Mouse (Mus musculus) limb, embryonic 14.5 days (tissue): ENCODE data around the gene Fam20a. TPM values are rescaled to one million over a fixed set of nuclear protein-coding genes. Genes with fewer than 3 reads are reported as not detected.
A peak's percentile ranks its signal among the peaks of the same experiment; 100 is the strongest.

Experiments used
- ATAC-seq: fragments of 200-750 bp; cut with Nextera tagmentation; 2 replicates; pipeline ENCODE4 v1.8.0; 2017; ENCODE audit warnings: low read depth, moderate number of reproducible peaks, moderate TSS enrichment; ENCODE audit not compliant: low FRiP score
- DNase-seq: peaks from one replicate; pipeline ENCODE4 v3.0.0-alpha.2; 2015; ENCODE audit warnings: low spot score
- H3K27ac ChIP-seq: fragments of 300-500 bp; sonication (generic); replicated peaks from 2 replicates; pipeline ENCODE4 v1.5.1; 2014; ENCODE audit warnings: low read depth, mild to moderate bottlenecking, low read length, moderate library complexity, mixed read lengths
- H3K27me3 ChIP-seq: fragments of 300-500 bp; sonication (generic); 2 replicates; pipeline ENCODE4 v1.6.1; 2014; ENCODE audit warnings: low read length, mixed read lengths; ENCODE audit not compliant: control insufficient read depth, insufficient read depth
- H3K36me3 ChIP-seq: fragments of 300-500 bp; sonication (generic); 2 replicates; pipeline ENCODE4 v1.6.1; 2014; ENCODE audit warnings: mild to moderate bottlenecking, low read length, moderate library complexity, mixed read lengths; ENCODE audit not compliant: control insufficient read depth, insufficient read depth
- H3K4me1 ChIP-seq: fragments of 300-500 bp; sonication (generic); 2 replicates; pipeline ENCODE4 v1.6.1; 2014; ENCODE audit warnings: antibody characterized with exemption, low read length, mixed read lengths; ENCODE audit not compliant: control insufficient read depth, insufficient read depth
- H3K4me2 ChIP-seq: fragments of 300-500 bp; sonication (generic); replicated peaks from 2 replicates; pipeline ENCODE4 v1.6.1; 2014; ENCODE audit warnings: low read depth, mild to moderate bottlenecking, low read length, moderate library complexity; ENCODE audit not compliant: severe bottlenecking
- H3K4me3 ChIP-seq: fragments of 300-500 bp; sonication (generic); replicated peaks from 2 replicates; pipeline ENCODE4 v1.5.1; 2014; ENCODE audit warnings: low read length
- H3K9ac ChIP-seq: fragments of 300-500 bp; sonication (generic); 2 replicates; pipeline ENCODE4 v1.6.1; 2014; ENCODE audit warnings: mild to moderate bottlenecking, low read depth, low read length, moderate library complexity; ENCODE audit not compliant: severe bottlenecking
- H3K9me3 ChIP-seq: fragments of 300-500 bp; sonication (generic); 2 replicates; pipeline ENCODE4 v1.6.1; 2016; ENCODE audit warnings: low read length; ENCODE audit not compliant: control insufficient read depth
- POLR2A ChIP-seq: fragments of 200-500 bp; IDR thresholded peaks from 2 replicates; pipeline ENCODE4 v1.8.0; 2012; ENCODE audit warnings: inconsistent platforms, mild to moderate bottlenecking, moderate library complexity, borderline replicate concordance; ENCODE audit not compliant: insufficient read depth, insufficient read length; ENCODE audit errors: extremely low read depth
- WGBS: fragments of 180-500 bp; shearing (Covaris S2); extraction: QIAGEN DNeasy Blood & Tissue Kit; methylation state at CpG from one replicate; pipeline ENCODE4 v1.1.7; 2014; 5-methylcytosine and 5-hydroxymethylcytosine counted together
- polyA plus RNA-seq, 2 experiments: library from polyadenylated mRNA; depleted of rRNA in 1 of 2; stranded (reverse) in 1 of 2; unstranded in 1 of 2; fragments of >200 nt; fragmentation: Nextera tagmentation in 1 of 2; extraction: Ambion mirVana in 1 of 2; gene quantifications; 2 replicates each; pipeline versions ENCODE4 v1.2.1 to v1.2.3; 2012 to 2014

Gene Fam20a
- polyA plus RNA-seq, 2 experiments = 6.9 to 9.4 TPM

- 70% methylated on average over 6 of the region's 6 CpGs for WGBS
- peaks cover 10% of the 10 kb centered on the region; the same call in 1 of the 2 replicates for H3K4me1 ChIP-seq
- peak overlapping the region; percentile 52 for H3K4me2 ChIP-seq
- H3K27me3 ChIP-seq = no peaks in the 10 kb centered on the region
- H3K4me3 ChIP-seq = peak overlapping the region; percentile 95
- no peak for TF ChIP-seq POLR2A
- DNase-seq (no peak), ATAC-seq (no peak)
- peak overlapping the region; percentile 88 for H3K9ac ChIP-seq
- peaks cover 38% of the 10 kb centered on the region for H3K36me3 ChIP-seq
- no peaks in the 10 kb centered on the region for H3K9me3 ChIP-seq
- no peak overlapping the region for H3K27ac ChIP-seq
These were observed 69.6 kb downstream of the Fam20a start for GRCm38 (mm10) chr11:109652505-109652904.

- under 1% methylated on average over 21 of the region's 21 CpGs for WGBS
- no peak for TF ChIP-seq POLR2A
- peak; percentile 1; the same call in 1 of the 2 replicates for ATAC-seq
- Histone ChIP-seq H3K4me1 (peaks cover 10% of the 10 kb centered on the region; the same call in 1 of the 2 replicates), H3K27me3 (no peaks in the 10 kb centered on the region), H3K27ac (peak overlapping the region; percentile 95), H3K9me3 (no peaks in the 10 kb centered on the region), H3K9ac (peak overlapping the region; percentile 88), H3K4me2 (peak overlapping the region; percentile 52), H3K4me3 (peak overlapping the region; percentile 95), H3K36me3 (peaks cover 30% of the 10 kb centered on the region)
- no peak for DNase-seq
These were observed 70.5 kb downstream of the Fam20a start for GRCm38 (mm10) chr11:109651566-109652024.

GRCm38 (mm10) chr11:109650788-109651565, 71.1 kb downstream of the Fam20a start:
- 0% methylated on average over 26 of the region's 90 CpGs for WGBS

GRCm38 (mm10) chr11:109649975-109650701, 71.9 kb downstream of the Fam20a start:
- no peak for TF ChIP-seq POLR2A
- peaks cover 15% of the 10 kb centered on the region for H3K36me3 ChIP-seq
- H3K4me1 ChIP-seq = peaks cover 10% of the 10 kb centered on the region; the same call in 1 of the 2 replicates
- 3% methylated on average over 31 of the region's 31 CpGs for WGBS
- peak overlapping the region; percentile 95; the same call in 1 of the 2 replicates for H3K27ac ChIP-seq
- peak overlapping the region; percentile 80 for H3K4me2 ChIP-seq
- ATAC-seq (peak; percentile 64), DNase-seq (peak; percentile 56)
- no peaks in the 10 kb centered on the region for H3K9me3 ChIP-seq
- H3K27me3 ChIP-seq = no peaks in the 10 kb centered on the region
- peak overlapping the region; percentile 95 for H3K4me3 ChIP-seq
- H3K9ac ChIP-seq = peak overlapping the region; percentile 88

More at GRCm38 (mm10) chr11:109650788-109651565, 71.1 kb downstream of the Fam20a start:
- H3K4me2 ChIP-seq = peak overlapping the region; percentile 80
- peak; percentile 95 for DNase-seq
- peak; percentile 88; the same call in 1 of the 2 replicates for TF ChIP-seq POLR2A
- peak overlapping the region; percentile 95 for H3K27ac ChIP-seq
- H3K4me3 ChIP-seq = peak overlapping the region; percentile 95
- peaks cover 23% of the 10 kb centered on the region for H3K36me3 ChIP-seq
- H3K9me3 ChIP-seq = no peaks in the 10 kb centered on the region
- peaks cover 10% of the 10 kb centered on the region; the same call in 1 of the 2 replicates for H3K4me1 ChIP-seq
- no peaks in the 10 kb centered on the region for H3K27me3 ChIP-seq
- H3K9ac ChIP-seq = peak overlapping the region; percentile 88
- peak; percentile 93 for ATAC-seq

- Histone ChIP-seq H3K9me3 (no peaks in the 10 kb centered on the region), H3K4me2 (peak within 1 kb of the TSS; percentile 80), H3K27me3 (no peaks in the 10 kb centered on the region), H3K36me3 (peaks cover 7% of the 10 kb centered on the region), H3K4me3 (peak within 1 kb of the TSS; percentile 95), H3K9ac (peak within 1 kb of the TSS; percentile 88), H3K27ac (peak within 1 kb of the TSS; percentile 95; the same call in 1 of the 2 replicates), H3K4me1 (peaks cover 10% of the 10 kb centered on the region; the same call in 1 of the 2 replicates)
- DNase-seq (no peak), ATAC-seq (no peak)
- TF ChIP-seq POLR2A = no peak
- 42% methylated on average over 8 of the region's 8 CpGs for WGBS
These were observed 72.9 kb downstream of the Fam20a start, which contains the start of gene Prkar1a for GRCm38 (mm10) chr11:109649206-109649605. TSS of gene Prkar1a (plus strand) at chr11:109649405.
